Mouse (Mus musculus) myocyte (in vitro differentiated cells): ENCODE measurements around the gene Klhl18. TPM values are rescaled to one million over a fixed set of nuclear protein-coding genes. Genes with fewer than 3 reads are reported as not detected.

Experiments
- H3K27me3 ChIP-seq: one replicate; pipeline ENCODE4 v1.6.1; 2011; ENCODE audit not compliant: control insufficient read depth, insufficient read depth, insufficient read length
- H3K36me3 ChIP-seq: one replicate; pipeline ENCODE4 v1.6.1; 2011; ENCODE audit not compliant: control insufficient read depth, insufficient read depth
- H3K4me2 ChIP-seq: one replicate; pipeline ENCODE4 v1.6.1; 2011; ENCODE audit warnings: low read depth, control low read depth
- H3K4me3 ChIP-seq: one replicate; pipeline ENCODE4 v1.5.1; 2011; ENCODE audit warnings: mild to moderate bottlenecking, control low read depth, moderate library complexity
- H3K79me2 ChIP-seq: one replicate; pipeline ENCODE4 v1.6.1; 2011; ENCODE audit not compliant: control insufficient read depth, insufficient read depth
- H3ac ChIP-seq: one replicate; pipeline ENCODE4 v1.6.1; 2011; ENCODE audit not compliant: control insufficient read depth, insufficient read length
- CEBPB ChIP-seq: IDR thresholded peaks from 2 replicates; pipeline ENCODE4 v1.6.1; 2011; ENCODE audit warnings: mild to moderate bottlenecking, moderate library complexity; ENCODE audit not compliant: poor library complexity, insufficient read depth, severe bottlenecking
- E2F4 ChIP-seq: IDR thresholded peaks from one replicate; pipeline ENCODE4 v1.6.1; 2011; ENCODE audit warnings: mild to moderate bottlenecking, control low read depth, moderate library complexity; ENCODE audit not compliant: insufficient read depth
- MAX ChIP-seq: IDR thresholded peaks from one replicate; pipeline ENCODE4 v1.6.1; 2011; ENCODE audit warnings: low read depth, mild to moderate bottlenecking, control low read depth
- MYOD1 ChIP-seq, 3 experiments: IDR thresholded peaks; one replicate each; pipeline ENCODE4 v1.6.1; 2011; ENCODE audit warnings: control low read depth in 2 of 3, low read depth in 2 of 3, mild to moderate bottlenecking in 2 of 3, moderate library complexity in 1 of 3; ENCODE audit not compliant: insufficient read length in 2 of 3, control insufficient read depth in 1 of 3
- MYOG ChIP-seq, 3 experiments: IDR thresholded peaks; one replicate each; pipeline ENCODE4 v1.6.1; 2011; ENCODE audit warnings: control low read depth in 2 of 3, low read depth in 2 of 3, mild to moderate bottlenecking in 2 of 3; ENCODE audit not compliant: insufficient read length in 2 of 3, control insufficient read depth in 1 of 3, insufficient read depth in 1 of 3
- POLR2A ChIP-seq: IDR thresholded peaks from one replicate; pipeline ENCODE4 v1.6.1; 2011; ENCODE audit warnings: low read depth, mild to moderate bottlenecking, control low read depth, moderate library complexity; ENCODE audit not compliant: insufficient read length
- POLR2AphosphoS2 ChIP-seq: IDR thresholded peaks from one replicate; pipeline ENCODE4 v1.6.1; 2011; ENCODE audit warnings: low read depth, control low read depth; ENCODE audit not compliant: insufficient read length
- REST ChIP-seq: IDR thresholded peaks from one replicate; pipeline ENCODE4 v1.6.1; 2011; ENCODE audit warnings: mild to moderate bottlenecking, control low read depth, moderate library complexity; ENCODE audit not compliant: insufficient read depth, insufficient read length
- SRF ChIP-seq: IDR thresholded peaks from one replicate; pipeline ENCODE4 v1.6.1; 2011; ENCODE audit warnings: low read depth; ENCODE audit not compliant: control insufficient read depth, insufficient read length
- TCF12 ChIP-seq: IDR thresholded peaks from one replicate; pipeline ENCODE4 v1.6.1; 2011; ENCODE audit warnings: mild to moderate bottlenecking, control low read depth; ENCODE audit not compliant: poor library complexity, insufficient read depth, severe bottlenecking
- TCF3 ChIP-seq: IDR thresholded peaks from one replicate; pipeline ENCODE4 v1.6.1; 2011; ENCODE audit warnings: low read depth, control low read depth; ENCODE audit not compliant: insufficient read length
- USF1 ChIP-seq: IDR thresholded peaks from one replicate; pipeline ENCODE4 v1.6.1; 2011; ENCODE audit warnings: low read depth, mild to moderate bottlenecking, control low read depth, moderate library complexity
- polyA plus RNA-seq: library from polyadenylated mRNA; unstranded; fragments of >200 nt; fragmentation: generic; extraction: Trizol; gene quantifications from one replicate; pipeline ENCODE4 v1.2.1, GENCODE M21; 2012; ENCODE audit warnings: missing spikeins

Klhl18 gene
- polyA plus RNA-seq, 1 experiment: 10.2 TPM

GRCm38 (mm10) chr9:110448857-110449617, 27.5 kb downstream of the Klhl18 start:
- TF ChIP-seq MAX: no peak
- TF ChIP-seq USF1: no peak
- no peak for TF ChIP-seq TCF3
- TF ChIP-seq MYOG (IDR thresholded peaks at IDR 0.05; ENCODE audit: control insufficient read depth in 1 of 3, insufficient read depth in 1 of 3, insufficient read length in 2 of 3, low read depth in 2 of 3): no peak
- TF ChIP-seq TCF12: no peak
- no peak for TF ChIP-seq REST
- TF ChIP-seq POLR2AphosphoS2: no peak
- TF ChIP-seq E2F4: no peak
- no peak for TF ChIP-seq POLR2A
- no peak for TF ChIP-seq MYOD1 (IDR thresholded peaks at IDR 0.05; ENCODE audit: control insufficient read depth in 1 of 3, insufficient read length in 2 of 3, low read depth in 2 of 3)
- TF ChIP-seq SRF: no peak
- TF ChIP-seq CEBPB: no peak

GRCm38 (mm10) chr9:110448356-110448755, 28.1 kb downstream of the Klhl18 start:
- Histone ChIP-seq H3K79me2 (no peaks in the 10 kb centered on the region), H3K4me2 (no peak overlapping the region), H3K4me3 (no peak overlapping the region), H3K36me3 (peaks cover 3% of the 10 kb centered on the region), H3ac (no peak overlapping the region), H3K27me3 (no peaks in the 10 kb centered on the region)
- no peak for TF ChIP-seq MYOG (IDR thresholded peaks at IDR 0.05; ENCODE audit: control insufficient read depth in 1 of 3, insufficient read depth in 1 of 3, insufficient read length in 2 of 3, low read depth in 2 of 3)

More at GRCm38 (mm10) chr9:110448857-110449617, 27.5 kb downstream of the Klhl18 start:
- Histone ChIP-seq H3K4me3 (no peak overlapping the region), H3K27me3 (no peaks in the 10 kb centered on the region), H3K79me2 (no peaks in the 10 kb centered on the region), H3K4me2 (no peak overlapping the region), H3ac (no peak overlapping the region), H3K36me3 (peaks cover 3% of the 10 kb centered on the region)

- Histone ChIP-seq H3K4me3 (no peak overlapping the region), H3K79me2 (no peaks in the 10 kb centered on the region), H3K36me3 (no peaks in the 10 kb centered on the region), H3K27me3 (no peaks in the 10 kb centered on the region), H3K4me2 (no peak overlapping the region), H3ac (no peak overlapping the region)
- no peak for TF ChIP-seq E2F4
- no peak for TF ChIP-seq MYOG (IDR thresholded peaks at IDR 0.05; ENCODE audit: control insufficient read depth in 1 of 3, insufficient read depth in 1 of 3, insufficient read length in 2 of 3, low read depth in 2 of 3)
- no peak for TF ChIP-seq MYOD1 (IDR thresholded peaks at IDR 0.05; ENCODE audit: control insufficient read depth in 1 of 3, insufficient read length in 2 of 3, low read depth in 2 of 3)
- TF ChIP-seq SRF: no peak
- no peak for TF ChIP-seq CEBPB
- no peak for TF ChIP-seq REST
- TF ChIP-seq USF1: no peak
- TF ChIP-seq POLR2AphosphoS2: no peak
- no peak for TF ChIP-seq TCF12
- no peak for TF ChIP-seq POLR2A
- TF ChIP-seq MAX: no peak
- no peak for TF ChIP-seq TCF3
These were observed 35.9 kb downstream of the Klhl18 start for GRCm38 (mm10) chr9:110440559-110440958.

- TF ChIP-seq POLR2AphosphoS2: no peak
- TF ChIP-seq TCF12: no peak
- TF ChIP-seq MYOG (IDR thresholded peaks at IDR 0.05; ENCODE audit: control insufficient read depth in 1 of 3, insufficient read depth in 1 of 3, insufficient read length in 2 of 3, low read depth in 2 of 3): no peak
- TF ChIP-seq E2F4: no peak
- no peak for TF ChIP-seq TCF3
- TF ChIP-seq USF1: no peak
- no peak for TF ChIP-seq CEBPB
- TF ChIP-seq REST: no peak
- no peak for TF ChIP-seq SRF
- TF ChIP-seq MYOD1 (IDR thresholded peaks at IDR 0.05; ENCODE audit: control insufficient read depth in 1 of 3, insufficient read length in 2 of 3, low read depth in 2 of 3): no peak
- no peak for TF ChIP-seq POLR2A
- TF ChIP-seq MAX: no peak
- H3K4me3 ChIP-seq: no peak overlapping the region
- no peaks in the 10 kb centered on the region for H3K27me3 ChIP-seq
- no peak overlapping the region for H3K4me2 ChIP-seq
- H3K36me3 ChIP-seq: no peaks in the 10 kb centered on the region
- no peaks in the 10 kb centered on the region for H3K79me2 ChIP-seq
- H3ac ChIP-seq: no peak overlapping the region
These were observed 36.4 kb downstream of the Klhl18 start for GRCm38 (mm10) chr9:110440049-110440448.

- no peaks in the 10 kb centered on the region for H3K79me2 ChIP-seq
- no peaks in the 10 kb centered on the region for H3K36me3 ChIP-seq
- no peak overlapping the region for H3K4me3 ChIP-seq
- no peak overlapping the region for H3ac ChIP-seq
- no peak for TF ChIP-seq TCF3
- no peak for TF ChIP-seq USF1
- TF ChIP-seq CEBPB: no peak
- no peak for TF ChIP-seq POLR2A
- no peak for TF ChIP-seq SRF
- no peak for TF ChIP-seq E2F4
- no peak for TF ChIP-seq MYOD1 (IDR thresholded peaks at IDR 0.05; ENCODE audit: control insufficient read depth in 1 of 3, insufficient read length in 2 of 3, low read depth in 2 of 3)
- TF ChIP-seq MAX: no peak
- no peak for TF ChIP-seq POLR2AphosphoS2
- no peak for TF ChIP-seq TCF12
- TF ChIP-seq REST: no peak
- no peak for TF ChIP-seq MYOG (IDR thresholded peaks at IDR 0.05; ENCODE audit: control insufficient read depth in 1 of 3, insufficient read depth in 1 of 3, insufficient read length in 2 of 3, low read depth in 2 of 3)
- no peaks in the 10 kb centered on the region for H3K27me3 ChIP-seq
- H3K4me2 ChIP-seq: no peak overlapping the region
These were observed 40.5 kb downstream of the Klhl18 start for GRCm38 (mm10) chr9:110436041-110436440.
